Mouse (Mus musculus) spleen, adult 2 months (tissue): ENCODE measurements around the gene Iqcf6. TPM values are rescaled to one million over a fixed set of nuclear protein-coding genes. Genes with fewer than 3 reads are reported as not detected.

Experiments used
- DNase-seq, 2 experiments: peaks; one replicate each; pipeline versions ENCODE4 v3.0.0 to v3.0.0-alpha.2; 2012 to 2021; ENCODE audit warnings: low spot score in 2 of 2, low read depth in 1 of 2
- H3K27ac ChIP-seq: fragments of 200-500 bp; 2 replicates; pipeline ENCODE4 v1.5.1; 2012; ENCODE audit warnings: low read length, inconsistent platforms; ENCODE audit not compliant: insufficient read depth
- H3K27me3 ChIP-seq: fragments of 200-500 bp; 2 replicates; pipeline ENCODE4 v1.6.1; 2012; ENCODE audit warnings: mild to moderate bottlenecking, moderate library complexity, low read length, inconsistent platforms; ENCODE audit not compliant: control insufficient read depth, insufficient read depth
- H3K36me3 ChIP-seq: fragments of 200-500 bp; 2 replicates; pipeline ENCODE4 v1.6.1; 2012; ENCODE audit warnings: mild to moderate bottlenecking, low read length, inconsistent platforms; ENCODE audit not compliant: control insufficient read depth, insufficient read depth
- H3K4me1 ChIP-seq: fragments of 200-500 bp; 2 replicates; pipeline ENCODE4 v1.6.1; 2011; ENCODE audit warnings: inconsistent platforms; ENCODE audit not compliant: control insufficient read depth, insufficient read depth, insufficient read length
- H3K4me3 ChIP-seq: fragments of 200-500 bp; 2 replicates; pipeline ENCODE4 v1.5.1; 2011; ENCODE audit warnings: mild to moderate bottlenecking, inconsistent platforms; ENCODE audit not compliant: insufficient read depth, insufficient read length; ENCODE audit errors: extremely low read depth
- CTCF ChIP-seq: fragments of 200-500 bp; IDR thresholded peaks from 2 replicates; pipeline ENCODE4 v1.5.1; 2011; ENCODE audit warnings: mild to moderate bottlenecking, inconsistent platforms; ENCODE audit not compliant: insufficient read depth, insufficient read length, insufficient replicate concordance; ENCODE audit errors: extremely low read depth
- POLR2A ChIP-seq: fragments of 200-500 bp; IDR thresholded peaks from 2 replicates; pipeline ENCODE4 v1.6.1; 2011; ENCODE audit warnings: low read depth, low read length, inconsistent platforms
- WGBS: fragments of 180-500 bp; shearing (Covaris S2); methylation state at CpG from one replicate; pipeline ENCODE4 v1.1.7; 2018; 5-methylcytosine and 5-hydroxymethylcytosine counted together
- polyA plus RNA-seq: library from polyadenylated mRNA; depleted of rRNA; stranded (reverse); fragments of >200 nt; gene quantifications from 2 replicates; pipeline ENCODE4 v1.2.3, GENCODE M21; 2012

Iqcf6 gene
- polyA plus RNA-seq, 1 experiment, result not detected

DNA sequence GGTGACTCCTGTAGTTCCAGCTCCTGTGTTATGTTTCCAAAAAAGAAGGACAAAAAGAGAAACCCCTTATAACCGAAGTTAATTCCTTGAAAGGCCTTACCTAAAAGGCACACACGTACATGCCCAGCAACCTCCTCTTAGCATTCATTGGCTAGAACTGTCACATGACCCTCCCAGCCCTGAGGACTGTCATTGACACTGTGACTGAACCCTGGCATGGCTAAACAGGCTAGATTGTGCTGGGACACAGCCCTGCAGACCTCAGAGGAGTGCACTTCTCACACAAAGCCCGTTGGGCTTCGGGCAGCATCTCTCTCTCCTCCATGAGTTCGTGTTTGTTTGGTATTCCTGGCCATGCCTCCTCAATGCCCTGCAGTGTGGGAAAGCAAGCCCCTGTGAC is 5.8 kb downstream of the Iqcf6 start:
- no peak for DNase-seq
- H3K36me3 ChIP-seq, result no peaks in the 10 kb centered on the region
- no peak overlapping the region for H3K4me3 ChIP-seq
- H3K4me1 ChIP-seq, result no peaks in the 10 kb centered on the region
- 73% methylated on average over 5 of the region's 5 CpGs for WGBS
- H3K27me3 ChIP-seq, result no peaks in the 10 kb centered on the region
- H3K27ac ChIP-seq, result no peak overlapping the region
- TF ChIP-seq POLR2A, result no peak
- TF ChIP-seq CTCF, result no peak

DNA sequence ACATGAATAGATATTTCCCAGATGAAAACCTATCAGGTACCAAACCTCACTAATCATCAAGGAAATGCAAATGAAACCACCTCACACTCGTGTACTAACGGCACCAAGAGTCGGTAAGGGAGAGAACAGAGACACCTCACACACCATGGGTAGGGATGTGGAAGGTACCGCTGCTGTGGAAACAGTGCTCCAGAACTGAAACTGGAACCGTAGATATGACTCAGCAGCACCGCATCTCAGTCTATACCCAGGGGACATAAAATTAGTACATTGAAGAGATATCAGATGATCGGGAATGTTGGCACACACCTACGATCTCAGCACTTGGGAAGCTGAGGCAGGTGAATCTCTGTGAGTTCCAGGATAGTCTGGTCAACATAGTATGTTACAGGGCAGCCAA is 11.8 kb downstream of the Iqcf6 start:
- WGBS, result 76% methylated on average over 8 of the region's 8 CpGs
- Histone ChIP-seq H3K36me3 (no peaks in the 10 kb centered on the region), H3K27ac (no peak overlapping the region), H3K27me3 (no peaks in the 10 kb centered on the region), H3K4me3 (no peak overlapping the region), H3K4me1 (no peaks in the 10 kb centered on the region)
- no peak for TF ChIP-seq CTCF
- TF ChIP-seq POLR2A, result no peak
- DNase-seq, result no peak

DNA sequence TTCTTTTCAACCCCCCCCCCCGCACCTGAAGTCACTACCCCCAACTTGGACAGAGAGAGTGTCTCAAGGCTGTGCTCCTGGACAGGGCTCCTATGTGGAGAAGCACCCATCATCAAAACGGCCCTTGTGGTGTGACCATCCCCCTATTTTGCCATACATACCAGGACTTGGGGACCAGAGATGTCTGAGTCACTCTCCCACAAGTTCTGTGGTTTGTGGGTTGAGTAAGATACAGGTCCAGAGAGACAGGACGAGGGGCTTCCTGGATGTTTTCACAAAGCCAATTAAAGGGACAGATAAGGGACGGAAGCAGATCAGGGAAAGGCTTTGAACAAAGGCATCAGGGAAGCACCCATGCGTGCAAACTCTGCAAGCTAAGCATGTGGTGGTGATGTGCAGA is 15.0 kb downstream of the Iqcf6 start:
- 43% methylated on average over 5 of the region's 5 CpGs for WGBS
- Histone ChIP-seq H3K27me3 (no peaks in the 10 kb centered on the region), H3K4me3 (no peak overlapping the region), H3K4me1 (no peaks in the 10 kb centered on the region), H3K27ac (no peak overlapping the region), H3K36me3 (no peaks in the 10 kb centered on the region)
- no peak for TF ChIP-seq POLR2A
- TF ChIP-seq CTCF, result no peak
- no peak for DNase-seq

DNA sequence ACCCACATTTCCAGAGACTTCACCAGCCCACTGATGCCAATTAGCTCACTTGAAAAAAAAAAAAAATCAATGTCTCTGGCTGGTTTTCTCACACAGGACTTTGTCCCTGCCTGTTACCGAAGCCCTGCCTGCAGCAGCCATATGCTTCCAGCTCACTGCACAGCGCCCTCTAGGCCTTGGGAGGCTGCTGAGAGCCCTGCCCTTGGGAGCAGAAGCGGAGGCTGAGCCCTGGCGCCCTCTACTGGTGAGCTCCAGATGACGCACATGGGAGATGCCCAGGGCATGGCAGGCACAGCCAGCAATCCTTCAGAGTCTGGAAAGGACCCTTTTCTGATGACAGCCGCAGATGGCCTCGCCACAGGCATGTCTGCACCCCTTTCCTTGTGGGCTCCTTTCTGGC is 16.7 kb downstream of the Iqcf6 start:
- H3K4me1 ChIP-seq, result no peaks in the 10 kb centered on the region
- peak in 1 of 2 experiments; percentile 56 for DNase-seq

DNA sequence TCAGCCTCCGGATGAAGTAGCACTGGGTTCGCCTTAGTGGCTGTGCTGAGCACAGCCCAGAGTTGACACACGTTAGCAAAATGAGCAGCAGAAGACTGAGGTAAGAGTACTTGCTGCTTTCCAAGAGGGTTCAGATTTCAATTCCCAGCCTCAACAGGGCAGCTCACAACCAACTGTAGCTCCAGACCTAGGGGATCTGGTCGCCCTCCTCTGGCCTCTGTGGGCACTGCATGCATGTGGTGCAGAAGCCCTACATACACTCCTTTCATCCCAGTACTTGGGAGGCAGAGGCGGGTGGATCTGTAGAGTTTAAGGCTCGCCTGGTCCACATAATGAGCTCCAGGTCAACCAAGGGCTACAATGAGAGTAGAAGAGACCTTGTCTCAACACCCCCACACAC is 17.4 kb downstream of the Iqcf6 start:
- Histone ChIP-seq H3K4me1 (no peaks in the 10 kb centered on the region), H3K27me3 (no peaks in the 10 kb centered on the region), H3K4me3 (no peak overlapping the region), H3K27ac (no peak overlapping the region), H3K36me3 (no peaks in the 10 kb centered on the region)
- no peak for TF ChIP-seq CTCF
- TF ChIP-seq POLR2A, result no peak
- 71% methylated on average over 6 of the region's 6 CpGs for WGBS
- no peak for DNase-seq

More for the DNA sequence above, 16.7 kb downstream of the Iqcf6 start:
- no peak overlapping the region for H3K4me3 ChIP-seq
- WGBS, result 22% methylated on average over 7 of the region's 7 CpGs
- TF ChIP-seq POLR2A, result no peak
- TF ChIP-seq CTCF, result peak; percentile 68; the same call in 1 of the 2 replicates
- H3K27me3 ChIP-seq, result no peaks in the 10 kb centered on the region
- H3K36me3 ChIP-seq, result no peaks in the 10 kb centered on the region
- no peak overlapping the region for H3K27ac ChIP-seq

DNA sequence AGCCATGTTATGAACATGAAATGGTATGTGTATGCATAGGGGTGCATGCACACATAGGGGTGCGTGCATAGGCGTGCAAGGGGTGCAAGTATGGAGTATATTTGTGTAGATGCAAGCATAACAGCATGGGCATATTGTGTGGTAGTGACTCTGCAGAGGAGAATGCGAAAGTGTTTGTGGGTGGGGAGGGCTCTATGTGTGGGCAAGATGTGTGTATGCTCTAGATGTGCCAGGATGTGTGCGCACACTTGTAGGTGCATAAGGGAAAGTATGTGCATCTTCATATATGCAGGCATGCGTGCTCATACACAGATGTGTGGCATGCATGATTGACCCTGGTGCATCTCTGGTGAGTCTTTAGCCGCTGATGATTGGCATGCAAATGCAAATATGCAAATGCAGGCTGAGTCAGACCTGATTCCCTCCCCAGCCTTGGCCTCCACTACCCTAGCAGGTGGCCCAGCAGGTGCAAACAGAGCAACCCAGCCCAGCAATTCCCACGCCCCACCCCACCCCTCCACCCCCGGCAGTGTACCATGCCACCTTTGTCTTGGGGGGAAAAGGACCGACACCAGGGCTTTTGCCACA is 19.4 kb downstream of the Iqcf6 start:
- H3K27ac ChIP-seq, result no peak overlapping the region
- H3K4me3 ChIP-seq, result no peak overlapping the region
- no peak for TF ChIP-seq POLR2A
- no peak for TF ChIP-seq CTCF
- 68% methylated on average over 9 of the region's 9 CpGs for WGBS
- no peaks in the 10 kb centered on the region for H3K27me3 ChIP-seq
- H3K4me1 ChIP-seq, result no peaks in the 10 kb centered on the region
- no peaks in the 10 kb centered on the region for H3K36me3 ChIP-seq
- no peak for DNase-seq

DNA sequence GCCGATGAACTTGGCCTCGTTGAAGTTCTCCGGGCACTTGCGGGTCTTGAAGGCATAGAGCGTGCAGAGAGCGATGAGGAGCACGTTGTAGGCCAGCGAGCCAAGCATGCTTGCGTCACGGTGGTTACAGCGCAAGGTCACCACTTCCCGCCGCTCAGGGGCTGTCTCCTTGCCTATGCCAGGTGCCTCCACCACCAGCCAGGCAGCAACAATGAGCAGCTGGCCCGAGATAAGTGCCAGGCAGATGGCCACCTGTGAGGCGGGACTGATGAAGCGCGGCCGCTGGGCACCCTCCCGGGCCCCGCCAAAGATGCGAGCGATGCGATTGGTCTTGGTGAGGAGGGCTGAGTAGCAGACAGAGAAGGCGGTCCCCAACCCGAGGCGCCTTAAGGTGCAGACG is 20.8 kb downstream of the Iqcf6 start:
- Histone ChIP-seq H3K36me3 (no peaks in the 10 kb centered on the region), H3K27ac (no peak overlapping the region), H3K4me1 (no peaks in the 10 kb centered on the region), H3K27me3 (no peaks in the 10 kb centered on the region), H3K4me3 (no peak overlapping the region)
- no peak for TF ChIP-seq CTCF
- no peak for TF ChIP-seq POLR2A
- 74% methylated on average over 27 of the region's 27 CpGs for whole genome bisulfite sequencing
- no peak for DNase-seq
